Mouse (Mus musculus) testis, adult 2 months (tissue): Measurements from ENCODE around the gene Rab8a.

Experiments used
- CTCF ChIP-seq: fragments of 200-500 bp; IDR thresholded peaks from 2 replicates; pipeline ENCODE4 v1.5.1; 2012; ENCODE audit warnings: low read depth, mild to moderate bottlenecking, inconsistent platforms, low read length, moderate library complexity; ENCODE audit not compliant: control insufficient read depth, insufficient read depth, insufficient replicate concordance
- POLR2A ChIP-seq: fragments of 200-500 bp; IDR thresholded peaks from 2 replicates; pipeline ENCODE4 v1.6.1; 2012; ENCODE audit warnings: low read depth, mild to moderate bottlenecking, inconsistent platforms, low read length, moderate library complexity; ENCODE audit not compliant: control insufficient read depth

DNA sequence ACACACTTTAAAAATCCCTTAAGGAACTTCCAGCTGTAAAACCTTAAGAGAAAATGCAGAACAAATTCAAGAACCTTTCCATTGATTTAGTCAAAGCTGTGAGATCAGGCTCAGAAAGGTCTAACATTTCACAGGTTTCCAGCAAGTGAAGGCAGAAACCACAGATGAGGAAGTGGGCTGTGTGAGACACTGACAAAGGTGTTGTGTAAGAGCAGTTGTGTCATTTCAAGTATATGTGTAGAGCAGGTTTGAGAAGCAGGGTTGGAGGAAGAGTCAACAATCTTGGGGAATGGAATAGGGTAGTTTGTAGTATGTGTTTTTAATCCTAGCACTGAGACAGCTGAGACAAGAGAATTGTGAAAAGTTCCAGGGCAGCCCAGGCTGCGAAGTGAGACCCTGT is 54.9 kb downstream of the Rab8a start:
- TF ChIP-seq CTCF (no peak), POLR2A (no peak)
